Mouse (Mus musculus) thymus, postnatal 0 days (tissue): ENCODE measurements around the gene Ushbp1. TPM values are rescaled to one million over a fixed set of nuclear protein-coding genes. Genes with fewer than 3 reads are reported as not detected.
A peak's percentile ranks its signal among the peaks of the same experiment; 100 is the strongest.

Experiments used
- DNase-seq: peaks from one replicate; pipeline ENCODE4 v3.0.0-alpha.2; 2015; ENCODE audit warnings: low spot score
- polyA plus RNA-seq: library from polyadenylated mRNA; unstranded; fragments of >200 nt; fragmentation: Nextera tagmentation; extraction: Ambion mirVana; gene quantifications from 2 replicates; pipeline ENCODE4 v1.2.1, GENCODE M21; 2015

Ushbp1 gene
- polyA plus RNA-seq, 1 experiment from 2014 or later = 4.7 TPM

- DNase-seq = no peak
Measured at GRCm38 (mm10) chr8:71394481-71394880, 1.1 kb downstream of the Ushbp1 start.

GRCm38 (mm10) chr8:71392871-71393270, 2.7 kb downstream of the Ushbp1 start:
- no peak for DNase-seq

- DNase-seq = no peak
Measured at GRCm38 (mm10) chr8:71392391-71392790, 3.2 kb downstream of the Ushbp1 start.

- no peak for DNase-seq
Measured at GRCm38 (mm10) chr8:71391696-71392095, 3.9 kb downstream of the Ushbp1 start.

GRCm38 (mm10) chr8:71388267-71388666, 7.3 kb downstream of the Ushbp1 start:
- DNase-seq = no peak

- DNase-seq = no peak
Measured at GRCm38 (mm10) chr8:71385212-71385835, 10.3 kb downstream of the Ushbp1 start.

GRCm38 (mm10) chr8:71383860-71384259, 11.7 kb downstream of the Ushbp1 start:
- DNase-seq = no peak

GRCm38 (mm10) chr8:71383396-71383795, 12.2 kb downstream of the Ushbp1 start:
- DNase-seq = no peak

GRCm38 (mm10) chr8:71381971-71382961, 13.3 kb downstream of the Ushbp1 start:
- peak; percentile 73 for DNase-seq

GRCm38 (mm10) chr8:71381421-71381970, 14.1 kb downstream of the Ushbp1 start, which contains the start of gene Nr2f6:
Nr2f6 (minus strand) TSS chr8:71381960.
- peak; percentile 35 for DNase-seq

GRCm38 (mm10) chr8:71380178-71381171, 15.1 kb downstream of the Ushbp1 start:
- DNase-seq = no peak

- no peak for DNase-seq
Measured at GRCm38 (mm10) chr8:71379512-71380075, 16.0 kb downstream of the Ushbp1 start.

- no peak for DNase-seq
Measured at GRCm38 (mm10) chr8:71379008-71379407, 16.6 kb downstream of the Ushbp1 start.

GRCm38 (mm10) chr8:71376423-71377030, 19.1 kb downstream of the Ushbp1 start:
- no peak for DNase-seq

- peak; percentile 63 for DNase-seq
Measured at GRCm38 (mm10) chr8:71375581-71376422, 19.8 kb downstream of the Ushbp1 start.

GRCm38 (mm10) chr8:71374616-71375206, 20.9 kb downstream of the Ushbp1 start:
- no peak for DNase-seq

- no peak for DNase-seq
Measured at GRCm38 (mm10) chr8:71373000-71373399, 22.6 kb downstream of the Ushbp1 start.

- no peak for DNase-seq
Measured at GRCm38 (mm10) chr8:71372427-71372826, 23.2 kb downstream of the Ushbp1 start.
